Mouse (Mus musculus) layer of hippocampus, postnatal 36 days (tissue): ENCODE measurements around the gene Bad. TPM values are rescaled to one million over a fixed set of nuclear protein-coding genes. Genes with fewer than 3 reads are reported as not detected.

Experiments used
- DNase-seq, 2 experiments: peaks; one replicate each; pipeline ENCODE4 v3.0.0; 2022
- total RNA-seq, 2 experiments: library from RNA; stranded (reverse); gene quantifications; 2 replicates each; pipeline ENCODE4 v1.2.3; 2021

Bad gene
- total RNA-seq, 2 experiments from 2014 or later, result 36.4 to 40.3 TPM

- no peak for DNase-seq
Observed at GRCm38 (mm10) chr19:6969665-6970381, 28.2 kb downstream of the Bad start.

GRCm38 (mm10) chr19:6970460-6971085, 28.9 kb downstream of the Bad start:
- no peak for DNase-seq

- DNase-seq, result no peak
Observed at GRCm38 (mm10) chr19:6971644-6972043, 30.0 kb downstream of the Bad start.

DNA sequence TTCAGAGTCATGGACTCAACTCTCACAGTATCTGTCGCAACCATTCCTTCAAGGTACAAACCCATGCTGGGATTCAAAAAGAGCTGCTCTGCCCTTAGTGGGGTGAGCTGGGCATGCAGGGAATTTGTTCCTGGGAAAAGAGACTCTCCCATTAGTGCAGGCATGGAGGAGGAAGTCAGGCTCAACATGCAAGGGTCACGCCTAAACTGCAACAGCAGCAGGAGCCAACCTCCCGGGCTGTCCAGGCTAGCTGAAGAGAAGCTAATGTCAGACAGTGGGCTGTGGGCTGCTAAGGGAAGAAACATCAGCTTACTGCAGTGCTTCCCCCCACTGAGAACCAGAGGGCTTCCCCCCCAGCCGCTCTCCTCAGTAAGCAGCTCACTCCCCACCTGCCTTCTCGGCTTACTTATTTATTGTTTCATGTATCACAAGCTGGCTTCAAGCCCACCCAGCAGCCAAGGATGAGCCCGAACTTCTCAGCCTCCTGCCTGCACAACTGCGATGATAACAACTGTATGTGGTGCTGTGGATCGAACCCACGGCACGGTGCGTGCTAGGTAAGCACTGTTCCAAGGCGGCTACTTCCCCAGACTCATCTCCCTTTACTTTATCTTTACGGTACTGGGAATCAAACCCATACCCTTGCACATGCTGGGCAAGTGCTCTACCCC, 30.7 kb downstream of the Bad start:
- DNase-seq, result no peak

- DNase-seq, result no peak
Observed at GRCm38 (mm10) chr19:6973581-6974190, 32.0 kb downstream of the Bad start.

DNA sequence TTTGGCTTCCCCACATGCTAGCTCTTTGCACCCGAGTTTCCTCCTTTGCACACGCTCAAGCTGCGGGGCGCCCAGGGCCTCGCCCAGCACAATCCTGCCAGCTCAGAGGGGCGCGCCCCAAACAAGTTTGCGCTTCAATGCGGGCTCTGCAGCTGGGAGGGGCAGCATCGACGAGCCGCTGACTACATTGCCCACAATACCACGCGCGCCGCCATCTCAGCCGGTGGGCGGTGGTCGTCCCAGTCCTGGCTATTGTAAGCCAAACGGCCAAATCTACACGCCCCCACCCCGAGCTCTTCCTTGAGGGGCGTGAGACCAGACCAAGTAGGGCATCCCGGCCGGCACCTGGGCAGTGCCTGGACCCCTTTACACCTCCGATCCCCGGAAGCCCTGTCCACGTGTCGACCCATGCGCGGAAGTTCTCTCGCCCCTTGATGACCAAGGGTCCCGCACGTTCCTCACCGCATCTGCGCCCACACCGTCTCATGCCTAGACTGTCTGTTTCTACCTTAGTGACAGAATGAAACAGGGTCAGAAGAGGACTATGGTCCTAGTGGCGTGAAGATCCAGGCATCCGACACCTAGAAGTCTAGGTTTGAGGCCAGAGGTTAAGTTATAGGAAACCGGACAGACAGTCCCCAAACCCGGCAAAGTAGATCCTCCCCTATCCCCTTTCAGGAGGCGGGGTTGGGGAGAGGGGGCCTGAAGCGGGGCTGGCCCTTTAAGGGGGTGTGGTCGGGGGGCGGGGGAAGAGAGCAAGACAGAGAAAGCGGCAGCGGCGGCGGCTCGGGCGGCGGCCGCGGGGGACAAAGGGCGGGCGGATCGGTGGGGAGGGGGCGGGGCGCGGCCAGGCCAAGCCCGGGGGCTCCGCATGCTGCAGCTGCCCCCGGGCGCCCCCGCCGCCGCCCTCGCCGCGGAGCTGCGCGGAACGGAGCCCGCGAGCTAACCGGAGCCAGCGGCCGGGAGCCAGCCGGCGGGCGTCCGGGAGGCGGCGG, 32.8 kb downstream of the Bad start, which contains the start of gene Ppp1r14b:
TSS of gene Ppp1r14b (plus strand) at position 758 of the 995 bp plus-strand sequence.
- peak; percentile 77 to 79 for DNase-seq

DNA sequence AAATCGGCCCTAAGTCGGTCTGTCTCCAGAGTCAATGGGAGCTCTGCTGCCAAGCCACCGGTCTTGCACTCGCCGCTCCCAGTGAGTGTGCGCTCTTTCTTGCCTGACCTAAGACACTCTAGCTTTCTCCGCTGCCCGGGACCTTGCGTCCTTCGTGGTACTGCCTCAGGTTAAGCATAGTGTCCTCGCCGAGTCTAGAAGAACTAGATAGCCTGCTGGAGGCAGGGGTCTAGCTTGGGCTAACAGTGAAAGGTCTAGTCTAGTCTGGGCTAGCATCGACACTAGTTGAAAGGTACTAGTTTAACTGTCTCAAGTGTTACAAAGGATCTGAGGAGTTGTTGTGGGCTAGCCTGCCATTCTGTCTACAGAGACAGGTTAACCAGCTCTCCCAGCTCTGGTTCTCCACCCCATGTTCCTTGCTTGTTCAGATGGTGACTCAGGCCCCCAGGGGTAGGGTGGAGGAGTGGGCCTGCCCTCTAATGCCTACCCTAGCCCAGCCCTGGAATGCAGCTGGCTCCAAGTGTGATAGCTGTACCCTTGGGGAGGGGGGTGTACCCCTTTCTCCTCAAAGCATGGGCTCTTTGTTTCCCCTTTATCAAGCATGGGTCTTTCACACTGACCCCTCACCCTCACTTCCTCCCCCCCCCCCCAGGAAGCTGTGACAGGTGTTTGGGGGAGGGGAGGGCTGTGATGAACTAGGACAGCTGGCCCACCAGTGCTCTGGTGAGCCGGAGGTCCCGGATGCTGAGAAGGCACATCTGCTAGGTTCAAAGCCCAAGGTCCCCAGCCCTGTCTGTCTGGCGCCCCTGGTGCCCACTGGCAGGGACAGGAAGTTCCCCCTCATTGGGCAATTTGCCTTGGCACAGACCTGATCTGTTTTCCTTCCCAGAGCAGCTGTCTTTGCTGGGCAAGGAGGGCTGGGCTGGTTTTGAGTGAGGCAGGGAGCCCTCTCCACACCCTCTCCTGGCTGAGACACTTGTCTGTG, 34.2 kb downstream of the Bad start, which contains the start of gene Plcb3:
TSS of gene Plcb3 (minus strand) at position 934 of the 985 bp plus-strand sequence.
- DNase-seq, result peak; percentile 70 to 71

DNA sequence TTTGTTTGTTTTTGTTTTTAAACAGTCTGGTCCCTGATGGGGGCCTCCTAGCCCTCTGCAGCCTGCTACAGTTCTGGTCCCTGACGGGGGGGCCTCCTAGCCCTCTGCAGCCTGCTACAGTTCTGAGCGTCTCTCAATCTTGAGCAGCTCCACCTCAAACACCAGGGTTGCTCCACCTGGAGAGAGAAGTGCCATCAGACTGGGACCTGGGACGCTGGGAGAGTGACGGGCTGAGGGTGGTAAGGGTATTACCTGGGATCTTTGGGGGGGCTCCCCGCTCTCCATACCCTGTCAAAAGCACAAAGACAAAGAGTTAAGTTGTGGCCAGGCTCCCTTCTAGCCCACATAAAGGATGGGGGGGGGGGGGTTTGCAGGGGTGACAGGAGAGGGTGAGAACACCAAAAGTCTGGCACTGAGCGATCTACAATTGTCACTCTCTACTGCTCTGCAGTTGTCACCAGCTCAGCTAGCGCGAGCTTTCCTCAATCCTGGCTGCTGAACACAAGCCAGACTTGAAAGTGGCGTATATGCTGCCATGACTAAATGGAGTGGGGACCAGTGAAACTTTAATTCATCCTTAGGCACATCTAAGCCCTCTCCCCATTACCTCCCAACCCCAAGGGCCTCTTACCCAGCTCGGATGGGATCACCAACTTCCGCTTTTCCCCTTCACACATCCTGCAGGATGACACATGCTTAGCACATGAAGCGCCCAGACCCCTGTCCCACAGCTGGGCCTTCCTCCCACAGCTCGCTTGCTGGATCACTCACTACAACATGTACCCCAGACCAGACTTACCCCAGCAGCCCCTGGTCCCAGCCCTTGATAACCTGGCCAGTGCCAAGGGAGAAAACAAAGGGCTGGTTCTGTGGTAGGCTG, 36.3 kb downstream of the Bad start:
- no peak for DNase-seq

- DNase-seq, result no peak
Observed at GRCm38 (mm10) chr19:6978639-6978974, 36.9 kb downstream of the Bad start.

DNA sequence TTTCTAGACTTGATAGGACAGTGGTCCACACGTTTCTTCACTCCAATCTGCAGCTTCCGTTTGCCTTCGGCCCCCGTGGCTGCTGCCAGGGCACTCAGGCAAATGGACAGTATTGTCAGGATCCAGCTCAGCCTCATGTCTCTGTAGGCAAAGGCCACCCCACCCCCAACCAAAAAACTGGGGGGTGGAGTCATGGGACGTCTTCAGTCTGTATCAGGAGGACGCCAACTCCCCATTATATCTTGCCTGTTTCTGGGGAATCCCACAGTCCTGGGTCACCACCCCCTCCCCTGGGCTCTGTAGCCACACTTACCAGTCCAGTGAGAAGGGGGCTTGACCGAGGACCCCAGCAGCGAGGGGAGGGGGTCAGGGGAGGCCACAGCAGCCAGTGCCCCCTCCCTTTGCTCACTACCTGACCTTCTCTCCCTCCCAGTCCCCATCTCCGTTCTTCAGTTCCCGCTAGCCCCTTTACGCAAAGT, 37.4 kb downstream of the Bad start:
- DNase-seq, result peak in 1 of 2 experiments; percentile 45

- peak; percentile 99 to 100 for DNase-seq
Observed at GRCm38 (mm10) chr19:6979486-6980380, 38.1 kb downstream of the Bad start.

- peak; percentile 99 for DNase-seq
Observed at GRCm38 (mm10) chr19:6980381-6981093, 38.9 kb downstream of the Bad start, which contains the start of gene Fkbp2. Fkbp2 (minus strand) TSS chr19:6980501.

DNA sequence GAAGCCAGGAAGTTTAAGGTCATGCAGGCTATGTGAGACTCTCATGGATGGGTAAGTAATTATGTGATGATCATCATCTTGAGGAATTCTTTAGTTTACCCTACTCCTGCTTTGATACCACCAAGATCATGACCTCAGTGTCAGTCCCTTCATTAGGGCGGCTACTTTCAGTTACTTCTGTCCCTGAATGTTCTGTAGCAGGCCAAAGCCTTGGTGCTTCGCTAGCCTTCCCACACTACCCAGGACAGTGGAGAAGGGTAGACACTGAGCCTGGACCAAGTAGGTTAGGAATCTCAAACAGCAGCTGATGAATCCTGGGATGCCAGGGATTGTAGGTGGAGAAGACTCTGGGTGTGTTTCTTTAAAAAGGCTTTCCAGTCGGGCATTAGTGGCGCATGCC, 39.8 kb downstream of the Bad start:
- DNase-seq, result no peak

DNA sequence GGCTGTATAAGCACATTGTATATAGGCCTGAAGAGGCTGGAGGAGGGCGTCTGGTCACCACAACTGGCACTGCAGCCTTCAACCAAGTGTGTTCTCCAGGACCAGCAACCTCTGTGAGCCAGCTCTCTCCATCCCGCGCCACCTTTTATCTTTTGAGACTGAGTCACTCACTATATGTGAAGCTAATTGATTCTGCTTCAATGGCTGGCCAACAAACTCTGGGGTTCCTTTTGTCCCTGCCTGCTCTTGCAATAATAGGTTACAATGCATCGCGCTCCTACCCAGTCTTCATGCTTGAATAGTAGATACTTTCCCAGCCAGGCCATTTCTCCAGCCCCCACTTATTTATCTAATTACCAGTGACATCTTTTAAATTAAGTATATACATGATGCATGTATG, 42.0 kb downstream of the Bad start:
- DNase-seq, result no peak

- DNase-seq, result no peak
Observed at GRCm38 (mm10) chr19:6985300-6985699, 43.6 kb downstream of the Bad start.

DNA sequence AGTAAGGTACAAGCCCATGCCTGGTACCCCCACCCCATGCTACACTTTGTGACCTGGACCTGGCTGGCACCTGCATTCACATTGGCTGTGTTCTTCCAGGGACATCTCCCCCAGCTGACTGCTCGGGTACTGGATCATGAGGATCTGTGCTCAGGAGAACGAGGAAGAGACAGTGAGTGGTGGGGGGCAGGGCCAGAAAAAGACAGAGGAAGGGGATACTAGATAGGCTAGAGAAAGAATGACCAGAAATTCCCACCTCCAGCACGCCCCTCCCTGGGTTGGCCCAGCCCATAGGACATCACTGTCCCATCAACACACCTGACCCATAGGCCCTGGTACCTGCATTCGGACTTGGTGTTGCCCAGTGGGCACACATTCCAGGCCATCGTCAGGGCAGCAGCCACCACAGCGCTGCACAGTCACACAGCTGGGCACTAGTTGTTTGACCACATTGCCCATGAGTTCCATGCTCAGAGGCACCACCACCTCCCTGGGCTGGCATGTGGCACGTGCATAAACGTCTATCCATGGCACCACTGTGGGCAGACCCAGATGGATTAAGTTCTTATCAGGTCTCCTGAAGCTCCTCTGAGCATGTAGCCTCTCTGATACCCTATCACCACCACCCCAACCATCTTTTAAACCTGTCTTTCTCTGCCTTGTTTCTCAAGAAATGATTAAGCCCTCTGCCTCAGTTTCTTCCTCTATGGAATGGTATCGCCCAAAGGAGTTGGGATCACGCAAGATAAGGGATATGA, 44.5 kb downstream of the Bad start:
- no peak for DNase-seq
